Mouse (Mus musculus) right cerebral cortex, postnatal 10 days (tissue): ENCODE measurements around the gene Spns3.
"Not testable (repeated sequence)": the region's sequence is repeated elsewhere in the genome, so short reads cannot be mapped to it uniquely, and the experiment has no call there.

Experiments
- DNase-seq, 2 experiments: peaks; one replicate each; pipeline ENCODE4 v3.0.0; 2021; ENCODE audit warnings: low spot score in 2 of 2

Spns3 gene

DNA sequence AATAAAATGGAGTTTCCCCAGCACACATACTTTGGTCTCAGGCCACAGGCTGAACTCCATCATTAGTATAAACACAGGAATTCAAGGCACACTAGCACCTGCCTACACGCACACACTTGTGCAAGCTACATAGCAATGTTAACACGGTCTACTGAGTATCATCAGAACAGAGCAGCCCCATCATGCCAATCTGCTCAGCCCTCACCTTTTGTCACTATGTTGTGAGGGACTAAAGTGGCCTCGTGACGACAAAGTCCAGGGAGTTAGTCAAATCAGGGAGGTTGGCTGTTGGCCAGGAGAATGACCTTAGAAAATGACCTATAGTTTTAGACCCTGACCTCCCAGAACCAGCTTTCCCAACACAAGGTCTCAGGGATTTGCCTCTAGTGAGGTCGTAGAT, 7.8 kb upstream of the Spns3 start:
- no peak for DNase-seq

DNA sequence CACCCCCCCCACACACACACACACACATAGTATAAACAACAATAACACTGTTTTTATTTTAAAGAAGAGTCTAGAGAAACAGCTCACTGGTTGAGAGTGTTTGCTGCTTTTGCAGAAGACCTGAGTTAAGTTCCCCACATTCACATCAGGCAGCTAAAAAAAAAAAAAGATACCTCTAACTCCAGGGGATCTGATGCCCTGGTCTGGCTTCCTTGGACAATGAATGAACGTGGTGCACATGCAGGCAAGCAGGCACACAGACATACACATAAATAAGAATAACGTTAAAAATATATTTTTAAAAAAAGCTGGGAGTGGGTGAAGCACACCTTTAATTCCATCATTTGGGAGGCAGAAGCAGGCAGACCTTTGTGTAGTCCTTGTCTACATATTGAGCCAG, 6.6 kb upstream of the Spns3 start:
- DNase-seq: no peak

DNA sequence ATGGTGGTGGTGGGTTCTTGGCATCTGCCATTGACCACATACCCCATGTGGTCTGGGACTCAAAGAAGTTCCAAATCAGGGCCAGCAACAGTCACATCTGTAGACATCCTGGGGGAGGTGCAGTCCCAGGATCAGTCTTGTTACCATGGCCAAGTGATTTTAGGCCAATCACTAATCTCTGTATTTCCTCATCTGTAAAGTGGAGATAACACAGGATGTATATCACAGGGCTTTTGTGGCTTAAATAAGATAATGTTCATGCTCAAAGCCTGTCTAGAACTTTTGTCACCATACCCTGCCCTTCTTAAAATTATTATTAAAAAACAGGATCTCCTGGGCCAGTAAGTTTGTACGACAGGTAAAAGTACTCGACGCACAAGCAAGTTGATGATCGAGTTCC, 6.2 kb upstream of the Spns3 start:
- no peak for DNase-seq

DNA sequence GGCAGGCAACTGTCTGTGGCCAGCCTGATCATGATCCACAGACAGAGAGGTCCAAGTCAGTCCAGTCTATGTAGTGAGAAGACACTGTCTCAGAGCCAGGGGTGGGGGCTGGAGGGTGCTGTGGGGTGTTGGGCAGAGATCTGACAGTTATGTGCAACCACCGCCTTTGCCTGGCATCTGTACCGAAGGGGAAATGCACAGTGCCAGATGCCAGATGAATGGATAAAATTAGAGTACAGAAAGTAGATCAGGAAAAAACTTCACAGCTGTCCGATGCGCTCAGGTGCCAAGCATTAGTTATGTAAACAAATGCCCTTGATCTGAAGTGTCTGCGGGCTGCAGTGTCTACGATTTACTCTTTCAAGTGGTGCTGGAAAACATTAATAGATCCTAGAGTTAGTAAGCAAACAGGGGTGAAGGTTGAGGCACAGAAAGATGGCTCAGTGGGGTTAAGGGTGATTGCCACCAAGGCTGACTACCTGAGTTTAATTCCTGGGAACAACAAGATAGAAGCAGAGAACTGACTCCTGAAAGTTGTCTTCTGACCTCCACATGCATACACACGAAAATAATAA, 1.3 kb upstream of the Spns3 start:
- DNase-seq: no peak

DNA sequence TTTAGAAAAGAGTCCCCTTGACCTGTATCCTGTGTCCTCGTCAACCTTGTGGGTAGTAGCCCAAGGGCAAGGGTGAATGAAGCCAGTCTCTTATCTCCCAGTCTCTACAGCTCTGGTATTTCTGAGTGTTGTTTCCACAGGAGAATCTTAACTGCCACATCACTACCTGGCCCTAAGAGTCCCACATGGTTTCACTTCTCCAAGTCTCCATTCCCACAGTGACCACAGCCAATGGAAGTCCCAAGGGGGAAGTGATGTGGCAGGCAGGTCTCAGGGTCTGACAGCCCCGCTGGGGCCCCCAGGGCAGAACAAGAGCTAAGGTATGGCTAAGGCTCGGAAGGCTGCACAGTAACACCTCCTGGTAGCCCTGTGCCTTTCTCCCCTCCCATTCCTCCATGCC, 3.1 kb downstream of the Spns3 start:
- DNase-seq: no peak

DNA sequence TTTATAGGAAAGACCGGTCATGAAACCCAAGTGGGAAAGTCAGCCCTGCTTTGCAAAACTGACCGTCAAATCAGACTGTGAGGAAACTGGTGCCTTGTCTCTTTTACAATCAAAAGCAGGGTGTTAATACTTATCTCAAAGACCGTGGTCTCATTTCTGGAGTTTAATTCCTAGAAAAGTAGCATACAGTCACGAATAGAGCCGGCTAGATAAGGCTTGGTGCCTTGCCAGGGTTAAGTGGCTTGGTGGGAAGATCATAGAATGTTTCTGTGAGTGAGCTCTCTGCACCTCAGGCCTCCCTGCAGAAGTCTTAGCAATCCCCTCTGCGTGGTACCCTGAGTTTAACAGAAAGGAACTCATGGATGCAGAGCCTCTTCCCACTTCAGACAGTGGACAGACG, 5.6 kb downstream of the Spns3 start:
- no peak for DNase-seq

DNA sequence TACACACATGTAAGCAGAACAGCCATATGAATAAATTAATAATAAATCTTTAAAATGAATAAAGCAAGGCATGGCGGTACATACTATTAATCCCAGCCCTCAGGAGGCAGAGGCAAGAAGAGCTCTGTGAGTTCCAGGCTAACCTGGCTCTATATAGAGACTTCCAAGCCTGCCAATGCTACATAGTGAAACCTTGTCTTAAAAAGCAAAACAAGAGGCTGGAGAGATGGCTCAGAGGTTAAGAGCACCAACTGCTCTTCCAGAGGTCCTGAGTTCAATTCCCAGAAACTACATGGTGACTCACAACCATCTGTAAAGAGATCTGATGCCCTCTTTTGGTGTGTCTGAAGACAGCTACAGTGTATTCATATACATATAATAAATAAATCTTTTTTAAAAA, 6.6 kb downstream of the Spns3 start:
- not testable (repeated sequence) for DNase-seq

DNA sequence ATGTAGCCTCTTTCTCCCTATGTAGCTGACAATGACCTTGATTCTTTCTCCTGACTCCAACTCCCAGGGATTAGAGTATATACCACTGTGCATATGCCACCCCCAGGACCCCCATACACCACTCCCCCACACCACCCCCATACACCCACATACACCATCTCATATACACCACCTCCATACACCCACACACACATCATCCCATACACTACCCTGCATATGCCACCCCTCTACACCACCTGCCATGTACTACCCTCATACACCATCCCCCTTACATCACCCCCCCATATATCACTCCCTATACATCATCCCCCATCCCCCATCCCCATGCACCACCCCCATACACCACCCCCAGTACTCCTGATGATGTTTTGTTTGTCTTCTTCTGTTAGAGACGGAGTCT, 7.7 kb downstream of the Spns3 start:
- DNase-seq: no peak

DNA sequence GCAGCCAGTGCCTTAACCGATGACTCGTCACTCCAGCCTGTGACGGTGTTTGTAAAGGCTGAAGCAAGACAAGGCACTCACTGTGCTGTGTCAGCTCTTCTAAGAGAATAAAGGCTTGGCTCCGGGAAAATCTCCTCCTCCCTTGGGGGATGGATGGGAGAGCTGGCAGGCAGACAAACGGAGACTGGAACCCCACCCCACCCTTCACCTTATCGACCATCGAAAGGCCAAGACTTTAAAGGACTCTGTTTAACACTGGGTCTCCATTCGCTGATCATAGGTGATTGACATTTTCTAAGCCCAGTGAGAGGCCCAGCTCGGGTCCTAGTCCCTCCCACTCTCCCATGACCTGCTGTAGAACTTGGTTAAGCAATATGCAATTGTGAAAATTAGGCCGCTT, 8.4 kb downstream of the Spns3 start:
- no peak for DNase-seq

DNA sequence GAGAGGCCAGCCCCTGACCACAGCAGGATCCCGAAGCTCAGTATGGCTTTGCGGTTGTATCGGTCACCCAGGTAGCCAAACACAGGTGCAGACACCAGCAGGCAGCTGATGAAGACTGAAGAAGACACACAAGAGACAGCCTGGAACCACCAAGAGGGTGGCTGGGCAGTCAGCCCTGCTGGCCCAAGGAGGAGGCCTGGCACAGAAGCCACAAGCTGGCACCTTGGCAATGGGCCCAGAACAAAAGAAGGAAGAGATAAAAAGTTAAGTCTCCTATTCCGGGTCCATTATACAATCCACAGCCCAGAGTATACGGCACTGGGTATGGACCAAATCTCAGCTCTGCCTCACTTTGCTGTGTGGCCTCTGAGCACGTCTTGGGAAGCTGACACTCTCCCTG, 9.9 kb downstream of the Spns3 start:
- peak; percentile 54 to 60 for DNase-seq

DNA sequence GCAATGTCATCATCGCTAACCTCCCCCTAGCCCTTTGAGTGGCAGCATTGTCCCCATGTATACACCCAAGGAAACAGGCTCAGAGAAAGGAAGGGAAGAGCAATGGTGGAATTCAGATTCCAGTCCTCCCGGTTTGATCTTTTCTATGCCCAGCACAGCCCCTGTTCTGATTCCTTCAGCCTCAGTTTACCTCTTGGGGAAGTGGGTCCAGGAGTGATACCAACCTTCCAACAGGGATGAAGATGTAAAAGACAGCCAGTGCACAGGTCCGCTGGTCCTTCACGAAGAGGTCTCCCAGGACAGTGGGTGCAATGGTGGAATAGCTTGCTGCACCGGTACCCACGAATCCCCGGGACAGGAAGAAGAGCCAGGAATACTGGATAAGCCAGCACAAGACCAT, 11.5 kb downstream of the Spns3 start:
- no peak for DNase-seq

DNA sequence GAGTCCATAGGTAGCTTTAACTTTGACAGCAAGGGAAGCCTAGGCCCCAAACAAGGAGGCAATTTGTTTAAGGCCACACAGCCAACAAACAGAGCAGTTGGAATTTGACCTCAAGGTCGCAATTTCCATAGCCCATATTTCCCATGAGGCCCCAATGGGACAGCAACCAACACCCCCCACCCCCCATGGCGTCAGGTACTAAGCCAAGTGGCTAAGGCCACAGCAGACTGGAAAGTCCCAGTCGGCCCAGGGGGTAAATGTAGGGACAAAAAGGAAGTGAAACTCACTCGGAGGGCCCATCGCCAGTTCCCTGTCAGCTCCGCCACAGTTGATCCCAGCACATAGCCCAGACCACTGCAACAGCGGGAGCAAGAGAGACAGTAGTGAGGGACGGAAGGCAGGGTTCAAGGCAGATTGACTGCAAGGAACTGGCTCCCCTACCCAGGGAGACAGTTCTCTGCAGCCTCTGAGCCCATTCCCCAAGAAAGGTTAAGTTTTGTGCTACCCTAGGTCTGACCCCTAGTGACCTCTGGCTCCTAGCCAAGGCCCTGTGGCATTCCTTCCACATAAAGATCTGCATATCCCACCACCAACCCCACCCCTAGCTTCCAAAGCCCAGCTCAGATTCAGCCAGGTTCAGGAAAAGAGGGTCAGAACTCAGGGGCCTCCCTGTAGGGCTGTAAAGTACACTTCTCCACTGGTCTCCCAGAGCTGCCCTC, 12.1 kb downstream of the Spns3 start:
- DNase-seq: peak; percentile 32 to 52

DNA sequence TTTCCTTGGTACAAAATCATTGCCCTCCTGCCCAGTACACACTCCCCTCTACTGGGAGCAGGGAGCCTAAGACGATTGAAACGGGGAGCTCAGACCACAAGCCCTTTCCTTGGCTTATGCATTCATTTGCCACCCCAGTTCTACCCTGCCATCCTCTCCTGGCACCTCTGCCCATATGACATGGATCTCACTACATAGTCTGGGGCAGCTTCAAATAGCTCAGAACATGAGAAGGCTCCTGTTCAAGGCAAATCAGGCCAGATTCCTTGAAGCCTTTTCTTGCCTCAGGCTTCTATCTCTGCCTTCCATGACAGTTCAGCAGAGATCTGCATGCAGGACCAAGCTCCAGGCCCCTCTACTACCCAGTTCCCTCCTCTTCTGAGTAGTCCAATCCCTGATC, 12.8 kb downstream of the Spns3 start:
- DNase-seq: no peak

DNA sequence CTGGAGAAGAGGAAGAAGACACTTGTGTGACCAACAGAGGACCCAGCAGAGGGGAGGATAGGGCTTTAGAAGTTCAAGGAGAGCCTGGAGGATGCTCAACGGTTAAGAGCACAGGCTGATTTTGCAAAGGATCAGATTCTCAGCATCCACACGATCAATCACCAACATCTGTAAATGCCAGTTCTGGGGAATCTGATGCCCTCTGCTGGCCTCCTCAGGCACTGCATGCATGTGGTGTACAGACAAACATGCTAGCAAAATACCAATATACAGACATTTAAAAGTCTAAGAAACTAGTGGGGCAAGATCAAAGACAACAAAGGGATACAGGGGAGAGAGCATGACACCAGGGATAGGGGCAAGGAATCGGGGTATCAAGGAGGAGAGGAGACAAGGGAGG, 14.8 kb downstream of the Spns3 start:
- no peak for DNase-seq

DNA sequence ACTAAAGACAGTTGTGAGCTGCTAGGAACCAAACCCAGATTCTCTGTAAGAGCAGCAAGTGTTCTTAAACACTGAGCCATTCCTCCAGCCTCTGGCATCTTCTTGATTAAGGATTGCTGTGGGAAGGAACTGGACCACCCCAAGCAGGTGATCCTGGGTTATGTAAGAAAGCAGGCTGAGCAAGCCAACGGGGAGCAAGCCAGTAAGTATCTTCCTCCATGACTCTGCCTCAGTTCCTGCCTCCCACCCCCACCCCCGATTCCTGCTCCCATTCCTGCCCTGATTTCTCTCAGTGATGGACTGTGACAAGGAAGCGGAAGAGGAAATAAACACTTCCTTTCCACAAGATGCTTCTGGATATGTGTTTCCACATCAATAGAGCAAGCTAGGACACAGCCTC, 17.4 kb downstream of the Spns3 start:
- no peak for DNase-seq

DNA sequence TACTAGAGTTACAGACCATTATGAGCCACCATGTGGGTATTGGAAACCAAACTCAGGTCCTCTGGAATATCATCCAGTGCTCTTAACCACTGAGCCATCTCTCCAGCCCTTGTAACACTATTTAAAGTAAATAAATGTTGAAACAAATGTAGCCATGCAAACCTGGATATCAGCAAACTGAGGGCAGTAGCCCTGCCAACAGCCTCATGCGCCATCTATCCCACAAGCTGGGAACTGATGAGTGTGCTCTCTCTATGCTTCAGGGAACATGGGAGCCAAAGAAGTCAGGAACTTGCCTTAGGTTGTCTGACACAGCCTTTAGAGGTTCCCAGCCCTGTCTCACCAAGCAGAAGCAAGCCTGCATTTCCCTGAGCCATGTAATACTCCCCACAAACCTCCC, 18.7 kb downstream of the Spns3 start:
- no peak for DNase-seq

DNA sequence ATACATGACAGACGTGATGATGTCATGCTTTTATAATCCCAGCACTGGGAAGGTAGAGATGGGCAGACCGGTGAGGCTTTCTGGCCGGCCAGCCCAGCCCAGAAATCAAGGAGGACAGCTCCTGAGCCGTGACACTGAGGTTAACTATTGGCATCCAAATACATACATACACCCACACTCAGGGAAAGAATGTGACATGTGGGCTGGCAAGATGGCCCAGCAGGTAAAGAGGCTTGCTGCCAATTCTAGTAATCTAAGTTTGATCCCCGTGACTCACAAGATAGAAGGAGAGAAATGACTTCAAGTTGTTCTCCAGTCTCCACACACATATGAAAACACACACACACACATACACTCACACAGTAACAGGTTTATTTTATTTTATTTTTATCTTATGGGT, 19.2 kb downstream of the Spns3 start:
- no peak for DNase-seq

DNA sequence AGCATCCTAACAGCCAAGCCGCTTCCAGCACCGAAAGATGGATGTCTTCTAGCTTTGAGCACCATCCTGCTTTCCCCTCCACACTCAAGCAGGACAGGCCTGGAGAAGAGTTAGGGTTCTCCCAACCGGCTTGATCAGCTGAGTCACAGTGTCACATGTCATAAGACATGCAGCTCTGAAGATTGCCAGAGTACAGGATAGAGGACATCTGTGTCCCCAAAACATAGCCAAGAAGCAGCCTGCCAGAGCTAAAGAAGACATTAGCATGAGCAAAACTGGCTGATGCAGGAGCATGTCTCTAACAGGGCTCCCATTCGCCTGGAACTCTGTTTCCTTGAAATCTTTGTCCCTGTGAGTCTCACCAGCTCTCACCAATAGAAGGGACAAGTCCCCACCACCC, 24.1 kb downstream of the Spns3 start:
- no peak for DNase-seq

DNA sequence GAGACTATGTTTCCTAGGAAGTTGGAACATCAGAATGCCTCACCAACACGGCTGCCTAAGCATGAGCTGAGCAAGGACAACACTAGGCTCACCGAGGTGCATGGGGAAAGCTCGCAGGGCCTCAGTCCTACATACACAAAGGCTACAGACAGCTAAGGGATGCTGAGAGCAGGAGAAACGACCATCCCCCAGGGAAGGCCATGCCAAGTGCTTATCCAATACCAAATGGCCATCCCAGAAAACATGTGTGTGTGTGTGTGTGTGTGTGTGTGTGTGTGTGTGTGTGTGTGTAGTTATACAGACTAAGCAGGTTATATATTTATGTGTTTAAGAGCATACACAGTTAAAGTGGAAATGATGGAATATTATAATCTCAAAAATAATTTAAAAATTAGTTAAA, 26.6 kb downstream of the Spns3 start:
- DNase-seq: no peak

DNA sequence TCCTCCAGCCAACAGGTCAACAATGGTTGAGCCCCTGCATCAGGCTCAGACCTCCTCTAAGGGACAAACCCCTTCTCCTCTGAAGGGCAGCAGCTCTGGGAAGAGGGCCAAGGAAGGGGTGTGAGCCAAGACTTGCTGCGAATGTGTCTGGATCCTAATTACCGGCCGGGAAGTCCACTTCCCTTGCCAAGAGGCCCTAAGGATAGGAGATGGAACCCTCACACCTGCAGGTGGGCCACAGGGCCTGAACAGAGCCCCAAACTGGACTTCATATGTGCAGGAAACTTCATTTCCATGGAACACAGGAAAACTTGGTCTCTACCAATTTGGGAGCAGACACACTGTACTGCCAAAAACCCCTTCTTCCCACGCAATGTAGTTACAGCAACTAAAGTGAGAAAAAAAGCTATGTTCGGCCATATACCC, 27.7 kb downstream of the Spns3 start:
- peak; percentile 73 to 75 for DNase-seq

DNA sequence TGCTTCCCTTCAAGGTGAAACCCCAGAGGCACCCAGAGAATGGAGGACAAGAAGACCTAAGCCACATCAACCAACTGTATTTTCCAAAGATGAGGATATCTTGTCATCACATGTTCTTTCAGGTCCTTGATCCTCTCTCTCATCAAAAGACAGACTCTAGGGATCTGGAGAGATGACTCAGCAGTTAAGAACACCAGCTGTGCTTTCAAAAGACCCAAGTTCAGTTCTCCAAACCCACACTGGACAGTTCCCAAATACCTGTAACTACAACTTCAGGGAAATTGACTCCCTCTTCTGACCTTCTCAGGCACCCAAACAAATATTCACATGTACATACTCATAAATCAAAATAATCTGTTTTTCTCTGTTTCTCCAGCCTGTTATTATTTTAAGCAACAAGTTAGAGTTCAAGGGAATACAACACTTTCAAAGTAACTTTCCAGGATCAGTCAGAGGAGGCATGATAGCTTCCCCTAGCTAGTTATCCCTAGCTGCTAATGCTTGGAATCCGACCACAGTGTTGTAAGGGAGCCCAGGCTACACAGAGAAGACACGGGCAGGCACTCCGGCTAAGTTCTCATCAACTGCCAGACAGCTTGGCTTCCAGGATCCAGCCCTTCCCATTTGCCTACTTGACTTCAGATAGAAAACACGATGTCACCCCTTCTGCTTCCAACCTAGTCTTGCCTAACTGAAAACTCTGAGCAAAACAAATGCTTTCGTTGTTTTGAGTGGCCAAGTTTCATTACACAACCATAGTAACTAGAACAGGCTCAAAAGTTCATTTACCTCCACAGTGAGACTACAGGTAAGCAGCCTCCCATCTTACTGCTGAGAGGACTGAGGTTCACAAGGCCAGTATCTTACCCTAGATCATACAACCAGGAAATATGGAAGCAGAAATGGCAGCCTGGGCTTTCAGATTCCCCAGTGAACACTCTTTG, 28.4 kb downstream of the Spns3 start:
- no peak for DNase-seq

DNA sequence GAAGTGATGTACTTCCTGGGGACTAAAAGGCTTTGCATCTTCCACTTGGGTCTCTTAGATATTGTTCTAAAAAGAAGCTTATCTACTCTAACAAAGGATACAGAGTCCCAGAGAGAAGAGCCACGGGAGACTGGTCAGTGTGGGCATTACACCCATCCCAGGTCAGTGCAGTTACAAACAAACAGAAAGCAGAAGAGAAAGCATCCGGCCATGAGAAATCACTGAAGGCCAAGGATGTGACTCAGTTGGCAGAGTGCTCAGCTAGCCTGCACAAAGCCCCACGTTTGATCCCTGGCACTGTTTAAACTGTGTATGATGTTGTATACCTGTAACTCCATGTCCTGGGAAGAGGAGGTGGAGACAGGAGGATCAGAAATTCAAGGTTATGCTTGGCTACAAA, 30.4 kb downstream of the Spns3 start:
- no peak for DNase-seq

DNA sequence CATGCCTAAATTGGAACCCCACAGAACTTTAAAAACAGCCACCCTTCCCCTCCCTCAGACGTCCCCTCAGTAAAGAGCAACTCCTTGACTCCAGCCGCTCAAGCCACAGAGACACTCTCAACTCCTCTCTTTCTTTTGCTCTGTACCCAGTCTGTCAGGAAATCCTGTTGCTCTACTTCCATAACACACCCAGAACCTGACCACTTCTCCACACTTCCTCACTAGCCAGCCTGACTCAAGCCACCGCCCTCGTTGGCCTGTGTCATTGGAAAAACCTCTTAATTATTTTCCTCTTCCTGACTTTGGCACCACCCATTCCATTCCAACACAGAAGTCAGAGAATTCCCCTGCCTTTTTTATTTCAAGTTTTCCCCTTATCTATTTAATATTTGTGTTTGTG, 31.1 kb downstream of the Spns3 start:
- no peak for DNase-seq
